Comparison of ENCODE assay signal across 9 mouse cellular contexts in the genomic region with DNA sequence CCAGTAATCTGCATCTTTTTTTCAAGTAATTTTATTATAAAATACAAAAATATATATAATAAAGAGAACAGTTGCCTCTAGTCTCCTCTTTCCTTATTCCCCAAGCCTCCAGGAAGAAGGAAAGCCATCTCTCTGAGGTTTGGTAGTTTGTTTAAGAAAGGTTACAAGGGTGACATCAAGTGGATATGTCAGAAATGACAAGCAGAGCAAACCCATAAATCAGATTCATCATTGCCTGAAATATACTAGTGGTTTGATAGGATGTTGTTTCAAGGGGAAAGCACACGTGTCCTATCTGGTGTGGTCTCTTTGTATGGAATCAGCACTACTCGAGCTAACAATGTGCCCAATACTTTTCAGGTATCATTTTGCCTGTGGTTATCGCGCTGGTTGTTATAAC.
A peak's percentile ranks its signal among the peaks of the same experiment; 100 is the strongest.
DNase-seq lines count a peak whose midpoint lies in the region; ATAC-seq and TF ChIP-seq lines count a peak whose summit lies in the region.
"Had no signal": no experiment of that assay in that cellular context is flagged by ENCODE, and none has a peak within 500 bp of the region (broad histone marks: within the 10 kb centered on the region; RNA-seq: fewer than 3 reads in every experiment).

No protein-coding gene starts in this region.

- no peak overlapping the region for H3K27ac ChIP-seq in hindbrain, embryonic 16.5 days (ENCODE audit: low read depth, low read length)
- H3K27ac ChIP-seq in hindbrain, embryonic 13.5 days, result no peak overlapping the region
- H3K27ac ChIP-seq in hindbrain, postnatal 0 days, result no peak overlapping the region
- H3K27ac ChIP-seq: limb, embryonic 13.5 days had no signal

- ATAC-seq in hindbrain, embryonic 16.5 days, result peak; percentile 30; the same call in 1 of the 2 replicates
- ATAC-seq in hindbrain, embryonic 13.5 days (ENCODE audit: low FRiP score), result no peak
- 0 out of 2 replicates have a peak, but pooled peaks have one; percentile 38 for ATAC-seq in hindbrain, postnatal 0 days

- H3K9ac ChIP-seq in hindbrain, embryonic 16.5 days (ENCODE audit: low read depth, low read length), result no peak overlapping the region
- no peak overlapping the region for H3K9ac ChIP-seq in hindbrain, embryonic 13.5 days
- no peak overlapping the region for H3K9ac ChIP-seq in hindbrain, postnatal 0 days (replicated peaks; ENCODE audit: low read length)
- H3K9ac ChIP-seq: limb, embryonic 13.5 days had no signal

- no peaks in the 10 kb centered on the region for H3K9me3 ChIP-seq in hindbrain, embryonic 16.5 days (ENCODE audit: control insufficient read depth, low read length)
- no peaks in the 10 kb centered on the region for H3K9me3 ChIP-seq in hindbrain, embryonic 13.5 days
- H3K9me3 ChIP-seq in hindbrain, postnatal 0 days (ENCODE audit: low read length), result no peaks in the 10 kb centered on the region
- H3K9me3 ChIP-seq: limb, embryonic 13.5 days had no signal

- peak; percentile 63 for DNase-seq in 416B (ENCODE audit: low read depth)
- DNase-seq in adipocyte (ENCODE audit: low spot score), result peak; percentile 72
- DNase-seq in hindbrain, postnatal 0 days (ENCODE audit: low spot score), result peak; percentile 78
- no peak for DNase-seq in ovary, postnatal 14 days (ENCODE audit: low spot score)
- no peak for DNase-seq in right cerebral cortex, postnatal 36 days (ENCODE audit: low spot score in 2 of 2)
- DNase-seq in urinary bladder, postnatal 25 days (ENCODE audit: low spot score), result no peak

- no peaks in the 10 kb centered on the region for H3K27me3 ChIP-seq in hindbrain, embryonic 16.5 days (replicated peaks; ENCODE audit: control insufficient read depth, insufficient read depth, low read length)
- H3K27me3 ChIP-seq in hindbrain, embryonic 13.5 days, result no peaks in the 10 kb centered on the region
- H3K27me3 ChIP-seq in hindbrain, postnatal 0 days (ENCODE audit: insufficient read depth, low read length), result no peaks in the 10 kb centered on the region
- H3K27me3 ChIP-seq: limb, embryonic 13.5 days had no signal

- no peak overlapping the region for H3K4me3 ChIP-seq in hindbrain, embryonic 16.5 days (ENCODE audit: low read length)
- no peak overlapping the region for H3K4me3 ChIP-seq in hindbrain, embryonic 13.5 days
- H3K4me3 ChIP-seq in hindbrain, postnatal 0 days (ENCODE audit: low read length), result no peak overlapping the region
- H3K4me3 ChIP-seq: limb, embryonic 13.5 days had no signal

- peak; percentile 75 for TF ChIP-seq CTCF in hindbrain, postnatal 0 days (IDR thresholded peaks at IDR 0.05; ENCODE audit: low read depth)

- H3K4me1 ChIP-seq in hindbrain, embryonic 16.5 days (ENCODE audit: control insufficient read depth, insufficient read depth, low read depth, low read length), result no peaks in the 10 kb centered on the region
- H3K4me1 ChIP-seq in hindbrain, embryonic 13.5 days (replicated peaks), result peaks cover 6% of the 10 kb centered on the region
- H3K4me1 ChIP-seq in hindbrain, postnatal 0 days (ENCODE audit: insufficient read depth, low read length), result no peaks in the 10 kb centered on the region
- H3K4me1 ChIP-seq: limb, embryonic 13.5 days had no signal

- H3K4me2 ChIP-seq in hindbrain, embryonic 16.5 days (ENCODE audit: low read length), result no peak overlapping the region
- H3K4me2 ChIP-seq in hindbrain, embryonic 13.5 days, result no peak overlapping the region
- no peak overlapping the region for H3K4me2 ChIP-seq in hindbrain, postnatal 0 days (ENCODE audit: low read depth, low read length)
- H3K4me2 ChIP-seq: limb, embryonic 13.5 days had no signal

- WGBS in hindbrain, embryonic 16.5 days, result 69% methylated on average over 4 of the region's 4 CpGs
- 75% methylated on average over 4 of the region's 4 CpGs for WGBS in hindbrain, embryonic 13.5 days
- WGBS in hindbrain, postnatal 0 days, result 66% methylated on average over 4 of the region's 4 CpGs

- no peaks in the 10 kb centered on the region for H3K36me3 ChIP-seq in hindbrain, embryonic 16.5 days (ENCODE audit: control insufficient read depth, insufficient read depth, low read length)
- no peaks in the 10 kb centered on the region for H3K36me3 ChIP-seq in hindbrain, embryonic 13.5 days
- no peaks in the 10 kb centered on the region for H3K36me3 ChIP-seq in hindbrain, postnatal 0 days (ENCODE audit: insufficient read depth, low read length)
- H3K36me3 ChIP-seq: limb, embryonic 13.5 days had no signal

Comparison
In these comparisons a context has a peak if more than half of its experiments do, and no peak if none do; other contexts are left out.
1. DNase-seq: peak in 416B (single experiment), adipocyte (single experiment) and hindbrain, postnatal 0 days (single experiment); none in ovary, postnatal 14 days (single experiment), right cerebral cortex, postnatal 36 days (0 of 2) and urinary bladder, postnatal 25 days (single experiment).